Mouse (Mus musculus) neural tube, embryonic 13.5 days (tissue): ENCODE results near the gene Sepsecs. TPM values are rescaled to one million over a fixed set of nuclear protein-coding genes. Genes with fewer than 3 reads are reported as not detected.
"Not testable (repeated sequence)": the region's sequence is repeated elsewhere in the genome, so short reads cannot be mapped to it uniquely, and the experiment has no call there.

Experiments used
- ATAC-seq: fragments of 200-750 bp; cut with Nextera tagmentation; 2 replicates; pipeline ENCODE4 v1.8.0; 2017; ENCODE audit warnings: low read depth, mild to moderate bottlenecking, moderate TSS enrichment, moderate library complexity
- H3K27ac ChIP-seq: fragments of 300-500 bp; sonication (generic); replicated peaks from 2 replicates; pipeline ENCODE4 v1.5.1; 2015; ENCODE audit warnings: moderate library complexity, mild to moderate bottlenecking, inconsistent platforms
- H3K27me3 ChIP-seq: fragments of 300-500 bp; sonication (generic); 2 replicates; pipeline ENCODE4 v1.6.1; 2015; ENCODE audit warnings: mild to moderate bottlenecking, inconsistent platforms
- H3K36me3 ChIP-seq: fragments of 300-500 bp; sonication (generic); 2 replicates; pipeline ENCODE4 v1.6.1; 2015; ENCODE audit warnings: mild to moderate bottlenecking, inconsistent platforms
- H3K4me1 ChIP-seq: fragments of 300-500 bp; sonication (generic); replicated peaks from 2 replicates; pipeline ENCODE4 v1.6.1; 2015; ENCODE audit warnings: inconsistent platforms
- H3K4me2 ChIP-seq: fragments of 300-500 bp; sonication (generic); 2 replicates; pipeline ENCODE4 v1.6.1; 2015; ENCODE audit warnings: inconsistent platforms, mild to moderate bottlenecking, moderate library complexity
- H3K4me3 ChIP-seq: fragments of 300-500 bp; sonication (generic); 2 replicates; pipeline ENCODE4 v1.5.1; 2015; ENCODE audit warnings: mild to moderate bottlenecking, inconsistent platforms
- H3K9ac ChIP-seq: fragments of 300-500 bp; sonication (generic); 2 replicates; pipeline ENCODE4 v1.6.1; 2015; ENCODE audit warnings: moderate library complexity, mild to moderate bottlenecking, inconsistent platforms
- H3K9me3 ChIP-seq: fragments of 300-500 bp; sonication (generic); 2 replicates; pipeline ENCODE4 v1.6.1; 2016; ENCODE audit warnings: inconsistent platforms
- WGBS: fragments of 180-500 bp; shearing (Covaris S2); methylation state at CpG from one replicate; pipeline ENCODE4 v1.1.7; 2015; 5-methylcytosine and 5-hydroxymethylcytosine counted together
- polyA plus RNA-seq: library from polyadenylated mRNA; unstranded; fragments of >200 nt; fragmentation: Nextera tagmentation; extraction: Ambion mirVana; gene quantifications from 2 replicates; pipeline ENCODE4 v1.2.1, GENCODE M21; 2015

Gene Sepsecs
- polyA plus RNA-seq: 6.1 and 6.3 TPM in 2 replicates

DNA sequence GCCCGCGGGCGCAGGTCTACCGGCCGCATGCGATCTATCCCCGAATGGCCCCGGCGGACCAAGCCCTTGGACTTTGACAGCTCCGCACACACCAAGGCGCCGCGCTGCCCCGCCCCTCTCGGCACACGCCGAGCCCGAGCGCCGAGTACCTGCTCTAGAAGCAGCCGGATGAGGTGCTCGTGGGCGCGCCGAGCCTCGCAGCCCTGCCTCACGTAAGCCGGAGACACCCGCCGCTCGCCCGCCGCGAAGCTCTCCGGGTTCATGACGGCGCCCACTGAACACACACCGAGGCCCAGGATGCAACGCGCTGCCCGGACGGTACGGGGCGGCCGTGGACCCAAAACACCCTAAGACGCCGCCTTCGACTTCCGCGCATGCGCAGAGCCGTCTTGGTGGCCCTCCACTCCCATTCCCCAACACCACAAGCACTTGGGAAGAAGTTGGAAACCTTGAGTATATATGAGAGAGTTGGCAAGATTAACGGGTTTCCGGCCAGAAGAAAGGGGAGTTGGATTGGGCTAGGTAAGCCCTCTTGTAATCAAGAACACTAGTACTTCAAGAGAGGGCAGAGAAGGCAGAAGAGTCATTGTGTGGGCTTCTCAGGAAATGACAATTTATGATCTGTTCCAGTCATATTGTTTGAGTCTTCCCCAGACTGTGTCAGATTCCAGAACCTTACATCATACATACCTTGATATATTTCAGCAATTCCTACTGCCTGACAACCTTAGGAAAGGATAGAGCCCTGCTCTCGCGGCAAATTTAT, at the start of gene Sepsecs:
Gene Sepsecs, minus strand, starts transcription at position 283 of the 766 bp plus-strand sequence.
- Histone ChIP-seq H3K4me2 (peak within 1 kb of the TSS; percentile 79), H3K27me3 (no peaks in the 10 kb centered on the region), H3K36me3 (peaks cover 8% of the 10 kb centered on the region; the same call in 1 of the 2 replicates), H3K4me1 (peaks cover 15% of the 10 kb centered on the region), H3K9me3 (no peaks in the 10 kb centered on the region), H3K9ac (peak within 1 kb of the TSS; percentile 73), H3K4me3 (peak within 1 kb of the TSS; percentile 67), H3K27ac (peak within 1 kb of the TSS; percentile 66; the same call in 1 of the 2 replicates)
- 4% methylated on average over 53 of the region's 56 CpGs for WGBS
- ATAC-seq: peak; percentile 95

GRCm38 (mm10) chr5:52716742-52717448, 47.4 kb upstream of the Sepsecs start:
- ATAC-seq: no peak
- no peak overlapping the region for H3K4me3 ChIP-seq
- H3K9ac ChIP-seq: no peak overlapping the region
- no peak overlapping the region for H3K4me2 ChIP-seq
- H3K27ac ChIP-seq: no peak overlapping the region
- no peaks in the 10 kb centered on the region for H3K27me3 ChIP-seq
- no peaks in the 10 kb centered on the region for H3K4me1 ChIP-seq
- 71% methylated on average over 5 of the region's 5 CpGs for WGBS
- H3K9me3 ChIP-seq: no peaks in the 10 kb centered on the region
- H3K36me3 ChIP-seq: no peaks in the 10 kb centered on the region

GRCm38 (mm10) chr5:52712704-52713103, 43.2 kb upstream of the Sepsecs start:
- Histone ChIP-seq H3K27me3 (no peaks in the 10 kb centered on the region), H3K9ac (no peak overlapping the region), H3K4me2 (no peak overlapping the region), H3K36me3 (no peaks in the 10 kb centered on the region), H3K4me3 (no peak overlapping the region), H3K27ac (no peak overlapping the region), H3K9me3 (no peaks in the 10 kb centered on the region), H3K4me1 (no peaks in the 10 kb centered on the region)
- no peak for ATAC-seq

DNA sequence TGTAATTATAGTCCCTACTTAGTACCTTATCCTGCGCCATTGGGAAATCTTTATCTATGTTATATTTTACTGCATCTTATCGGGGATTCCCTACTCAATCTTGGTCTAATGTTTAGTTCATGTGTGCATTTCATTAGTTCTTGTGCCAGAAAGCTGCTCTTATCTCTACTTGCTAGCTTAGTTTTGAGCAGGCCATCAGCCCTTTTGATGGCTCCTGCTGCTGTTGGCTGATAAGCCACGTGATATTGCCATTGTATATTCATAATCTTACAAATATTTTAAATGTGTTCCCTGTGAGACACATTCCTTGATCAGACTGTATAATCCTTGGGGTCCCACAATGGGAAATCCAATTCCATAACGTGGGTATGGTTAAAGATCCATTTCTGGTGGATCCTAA, 35.1 kb upstream of the Sepsecs start:
- no peaks in the 10 kb centered on the region for H3K36me3 ChIP-seq
- H3K27me3 ChIP-seq: no peaks in the 10 kb centered on the region
- no peak overlapping the region for H3K9ac ChIP-seq
- H3K4me2 ChIP-seq: no peak overlapping the region
- no peaks in the 10 kb centered on the region; the same call in 1 of the 2 replicates for H3K9me3 ChIP-seq
- ATAC-seq: no peak
- WGBS: 78% methylated on average over 4 of the region's 4 CpGs
- no peak overlapping the region for H3K27ac ChIP-seq
- no peak overlapping the region for H3K4me3 ChIP-seq
- no peaks in the 10 kb centered on the region for H3K4me1 ChIP-seq

GRCm38 (mm10) chr5:52697882-52698440, 28.5 kb upstream of the Sepsecs start:
- H3K4me3 ChIP-seq, H3K4me2 ChIP-seq, H3K9me3 ChIP-seq, H3K27me3 ChIP-seq, H3K9ac ChIP-seq, H3K4me1 ChIP-seq, H3K27ac ChIP-seq, ATAC-seq, H3K36me3 ChIP-seq: not testable (repeated sequence)
- 90% methylated on average over 7 of the region's 7 CpGs for WGBS

GRCm38 (mm10) chr5:52697291-52697690, 27.8 kb upstream of the Sepsecs start:
- Histone ChIP-seq H3K9me3 (no peaks in the 10 kb centered on the region; the same call in 1 of the 2 replicates), H3K4me1 (no peaks in the 10 kb centered on the region), H3K9ac (no peak overlapping the region), H3K27ac (no peak overlapping the region), H3K36me3 (no peaks in the 10 kb centered on the region), H3K27me3 (no peaks in the 10 kb centered on the region), H3K4me3 (no peak overlapping the region), H3K4me2 (no peak overlapping the region)
- no peak for ATAC-seq
- 92% methylated on average over 1 of the region's 1 CpGs for WGBS

GRCm38 (mm10) chr5:52687741-52688455, 18.4 kb upstream of the Sepsecs start:
- 61% methylated on average over 6 of the region's 6 CpGs for WGBS
- no peaks in the 10 kb centered on the region for H3K27me3 ChIP-seq
- no peak overlapping the region for H3K27ac ChIP-seq
- ATAC-seq: no peak
- H3K4me3 ChIP-seq: no peak overlapping the region
- no peaks in the 10 kb centered on the region for H3K36me3 ChIP-seq
- H3K9me3 ChIP-seq: no peaks in the 10 kb centered on the region
- no peaks in the 10 kb centered on the region for H3K4me1 ChIP-seq
- H3K4me2 ChIP-seq: no peak overlapping the region
- no peak overlapping the region for H3K9ac ChIP-seq

DNA sequence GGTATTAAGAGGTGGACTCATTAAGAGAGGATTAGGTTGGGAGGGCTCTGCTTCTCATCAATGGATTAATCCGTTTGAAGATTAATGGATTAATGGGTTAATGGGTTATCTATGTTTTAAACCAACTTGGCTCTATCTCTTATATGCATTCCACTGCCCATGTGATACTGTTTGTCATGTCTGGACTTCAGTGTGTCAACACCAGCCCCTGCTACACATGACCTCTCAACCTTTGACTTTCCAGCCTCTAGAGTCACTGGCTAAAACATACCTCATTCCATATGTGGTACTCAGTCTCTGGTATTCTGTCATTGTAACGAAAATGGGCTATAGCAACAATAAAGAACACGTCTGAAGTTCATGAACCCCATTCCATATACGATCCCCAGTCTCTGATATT, 11.6 kb upstream of the Sepsecs start:
- H3K36me3 ChIP-seq: no peaks in the 10 kb centered on the region
- no peak overlapping the region for H3K4me2 ChIP-seq
- no peaks in the 10 kb centered on the region for H3K27me3 ChIP-seq
- no peak for ATAC-seq
- no peaks in the 10 kb centered on the region for H3K9me3 ChIP-seq
- 74% methylated on average over 4 of the region's 4 CpGs for WGBS
- H3K27ac ChIP-seq: no peak overlapping the region
- H3K9ac ChIP-seq: no peak overlapping the region
- H3K4me1 ChIP-seq: no peaks in the 10 kb centered on the region
- no peak overlapping the region for H3K4me3 ChIP-seq

DNA sequence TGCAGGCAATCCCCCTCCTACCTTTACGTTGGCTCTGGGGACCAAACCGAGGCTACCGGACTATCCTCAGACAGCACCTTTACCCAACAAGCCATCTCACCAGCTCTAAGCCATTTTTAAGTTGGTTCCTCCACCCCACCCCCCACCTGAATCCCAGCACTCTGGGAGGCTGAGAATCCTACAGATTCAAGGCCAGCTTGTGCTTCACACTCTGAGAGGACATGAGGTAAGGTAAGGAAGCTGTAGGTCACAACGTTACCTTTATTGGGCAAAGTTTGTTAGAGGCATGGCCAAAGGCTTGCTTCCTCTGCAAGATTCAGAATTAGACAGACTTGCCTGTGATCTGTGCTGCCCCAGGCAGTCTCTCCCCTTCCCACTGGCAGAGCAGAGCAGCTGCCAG, 10.7 kb upstream of the Sepsecs start:
- 84% methylated on average over 4 of the region's 4 CpGs for WGBS
- ATAC-seq: no peak

DNA sequence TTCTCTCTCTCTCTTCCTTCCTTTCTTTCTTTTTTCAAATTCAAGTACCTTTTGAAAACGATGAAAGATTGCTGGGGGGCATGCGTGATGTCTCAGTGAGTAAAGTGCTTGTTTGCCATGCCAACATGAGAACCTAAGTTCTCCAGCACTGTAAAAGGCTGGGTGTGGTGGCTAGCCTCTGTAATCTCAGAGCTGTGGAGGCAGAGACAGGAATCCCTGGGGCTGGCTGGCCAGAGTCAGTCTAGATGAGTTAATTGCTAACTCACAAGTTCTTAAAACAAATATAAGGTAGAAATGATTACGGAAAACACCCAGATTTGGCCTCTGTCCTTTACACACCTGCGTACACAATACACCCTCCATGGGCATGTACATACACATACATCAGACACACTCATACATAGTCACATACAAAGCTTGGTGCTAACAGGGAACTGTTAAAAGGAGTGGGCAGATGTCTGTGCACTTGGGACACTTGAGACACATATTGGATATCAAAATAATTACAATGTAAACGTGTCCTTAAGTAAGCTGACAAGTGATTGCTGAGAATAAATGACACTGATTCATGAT, 9.1 kb upstream of the Sepsecs start:
- Histone ChIP-seq H3K36me3 (no peaks in the 10 kb centered on the region), H3K9me3 (no peaks in the 10 kb centered on the region), H3K27me3 (no peaks in the 10 kb centered on the region), H3K27ac (no peak overlapping the region), H3K4me2 (no peak overlapping the region), H3K4me3 (no peak overlapping the region), H3K4me1 (no peaks in the 10 kb centered on the region; the same call in 1 of the 2 replicates), H3K9ac (no peak overlapping the region)
- 82% methylated on average over 5 of the region's 5 CpGs for WGBS
- ATAC-seq: no peak

More for the DNA sequence above, 10.7 kb upstream of the Sepsecs start:
- Histone ChIP-seq H3K4me3 (no peak overlapping the region), H3K27me3 (no peaks in the 10 kb centered on the region), H3K36me3 (no peaks in the 10 kb centered on the region), H3K4me2 (no peak overlapping the region), H3K9me3 (no peaks in the 10 kb centered on the region), H3K27ac (no peak overlapping the region), H3K4me1 (no peaks in the 10 kb centered on the region), H3K9ac (no peak overlapping the region)

GRCm38 (mm10) chr5:52677126-52677525, 7.6 kb upstream of the Sepsecs start:
- H3K4me2 ChIP-seq: no peak overlapping the region
- H3K4me1 ChIP-seq: no peaks in the 10 kb centered on the region; the same call in 1 of the 2 replicates
- no peak overlapping the region for H3K27ac ChIP-seq
- H3K9ac ChIP-seq: no peak overlapping the region
- H3K4me3 ChIP-seq: no peak overlapping the region
- 79% methylated on average over 3 of the region's 3 CpGs for WGBS
- H3K9me3 ChIP-seq: no peaks in the 10 kb centered on the region
- no peaks in the 10 kb centered on the region for H3K27me3 ChIP-seq
- H3K36me3 ChIP-seq: no peaks in the 10 kb centered on the region
- no peak for ATAC-seq
